Mouse (Mus musculus) 3T3-L1 (cell line): Measurements from ENCODE around the gene Ribc2.
A peak's percentile ranks its signal among the peaks of the same experiment; 100 is the strongest.

Source experiments
- DNase-seq: peaks from one replicate; pipeline ENCODE4 v3.0.0-alpha.2; 2015; ENCODE audit warnings: low read depth, low spot score

Ribc2 gene

GRCm38 (mm10) chr15:85131275-85132192 is at the start of gene Ribc2, which contains the start of gene Smc1b:
Gene Ribc2 (plus strand): TSS chr15:85132078.
Gene Smc1b (minus strand): TSS chr15:85131964.
- no peak for DNase-seq

- DNase-seq = no peak
Observed at GRCm38 (mm10) chr15:85085641-85086040, 46.2 kb upstream of the Ribc2 start.

GRCm38 (mm10) chr15:85132193-85132520 is 279 bp downstream of the Ribc2 start:
- no peak for DNase-seq

- no peak for DNase-seq
Observed at GRCm38 (mm10) chr15:85135143-85135542, 3.3 kb downstream of the Ribc2 start.

GRCm38 (mm10) chr15:85141290-85141689 is 9.4 kb downstream of the Ribc2 start:
- no peak for DNase-seq

GRCm38 (mm10) chr15:85142441-85142840 is 10.6 kb downstream of the Ribc2 start:
- no peak for DNase-seq

GRCm38 (mm10) chr15:85143161-85143560 is 11.3 kb downstream of the Ribc2 start:
- no peak for DNase-seq

- DNase-seq = no peak
Observed at GRCm38 (mm10) chr15:85143747-85144146, 11.9 kb downstream of the Ribc2 start.

- no peak for DNase-seq
Observed at GRCm38 (mm10) chr15:85144249-85144648, 12.4 kb downstream of the Ribc2 start.

GRCm38 (mm10) chr15:85151433-85151918 is 19.6 kb downstream of the Ribc2 start:
- peak; percentile 77 for DNase-seq

GRCm38 (mm10) chr15:85152577-85152976 is 20.7 kb downstream of the Ribc2 start:
- DNase-seq = no peak

- no peak for DNase-seq
Observed at GRCm38 (mm10) chr15:85154091-85154490, 22.2 kb downstream of the Ribc2 start.

- DNase-seq = no peak
Observed at GRCm38 (mm10) chr15:85156198-85156597, 24.3 kb downstream of the Ribc2 start.

GRCm38 (mm10) chr15:85161416-85161815 is 29.5 kb downstream of the Ribc2 start:
- DNase-seq = no peak

GRCm38 (mm10) chr15:85162693-85163663 is 31.1 kb downstream of the Ribc2 start:
- DNase-seq = peak; percentile 31

GRCm38 (mm10) chr15:85166433-85166933 is 34.6 kb downstream of the Ribc2 start:
- peak; percentile 24 for DNase-seq

- DNase-seq = no peak
Observed at GRCm38 (mm10) chr15:85167086-85167679, 35.3 kb downstream of the Ribc2 start.

GRCm38 (mm10) chr15:85172054-85172453 is 40.2 kb downstream of the Ribc2 start:
- DNase-seq = peak; percentile 38

- no peak for DNase-seq
Observed at GRCm38 (mm10) chr15:85173425-85173824, 41.5 kb downstream of the Ribc2 start.

- no peak for DNase-seq
Observed at GRCm38 (mm10) chr15:85174060-85174459, 42.2 kb downstream of the Ribc2 start.

GRCm38 (mm10) chr15:85177576-85177975 is 45.7 kb downstream of the Ribc2 start:
- DNase-seq = peak; percentile 87
